Mouse (Mus musculus): ENCODE measurements around the gene Cfap54. TPM values are rescaled to one million over a fixed set of nuclear protein-coding genes. Genes with fewer than 3 reads are reported as not detected.

Cfap54 gene
- polyA plus RNA-seq, 1 experiment from 2014 or later: 0.10 TPM

DNA sequence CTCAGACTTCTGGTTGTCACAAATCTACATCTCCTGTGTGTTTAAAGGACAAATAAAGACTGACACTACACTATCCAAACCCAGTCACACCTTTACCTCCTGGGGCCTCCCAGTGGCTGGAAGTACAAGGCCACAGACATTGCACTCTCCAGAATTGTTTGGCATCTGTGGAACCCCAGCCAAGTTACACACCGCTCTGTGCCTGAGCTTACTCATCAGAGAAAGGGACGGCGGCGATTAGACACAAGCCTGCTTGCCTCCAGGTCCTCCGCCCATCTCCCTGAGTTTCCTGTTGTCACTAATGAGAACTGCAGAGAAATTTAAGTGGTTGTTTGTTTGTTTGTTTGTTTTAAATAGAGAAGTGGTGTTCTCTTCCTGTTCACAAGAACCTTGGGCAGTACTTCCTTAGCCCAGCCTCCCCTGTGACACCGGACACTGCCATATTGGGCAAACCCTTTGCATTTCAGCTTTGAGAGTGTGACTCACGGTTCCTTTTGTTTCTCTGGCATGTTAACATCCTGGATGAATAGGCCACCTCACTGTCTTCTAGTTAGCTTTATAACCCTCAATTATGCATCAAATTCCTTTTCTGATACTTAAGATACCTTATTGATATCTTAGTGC is 13.7 kb upstream of the Cfap54 start:
- no peaks in the 10 kb centered on the region for H3K9me3 ChIP-seq
- peaks cover 4% of the 10 kb centered on the region; the same call in 1 of the 2 replicates for H3K4me1 ChIP-seq
- WGBS: 73% methylated on average over 7 of the region's 7 CpGs
- H3K9ac ChIP-seq: no peak overlapping the region
- ATAC-seq (ENCODE audit: insufficient number of reproducible peaks, low FRiP score, low TSS enrichment, low read depth): no peak
- no peak overlapping the region for H3K4me3 ChIP-seq
- no peaks in the 10 kb centered on the region for H3K36me3 ChIP-seq
- H3K4me2 ChIP-seq: no peak overlapping the region
- H3K27me3 ChIP-seq: no peaks in the 10 kb centered on the region
- H3K27ac ChIP-seq: no peak overlapping the region

DNA sequence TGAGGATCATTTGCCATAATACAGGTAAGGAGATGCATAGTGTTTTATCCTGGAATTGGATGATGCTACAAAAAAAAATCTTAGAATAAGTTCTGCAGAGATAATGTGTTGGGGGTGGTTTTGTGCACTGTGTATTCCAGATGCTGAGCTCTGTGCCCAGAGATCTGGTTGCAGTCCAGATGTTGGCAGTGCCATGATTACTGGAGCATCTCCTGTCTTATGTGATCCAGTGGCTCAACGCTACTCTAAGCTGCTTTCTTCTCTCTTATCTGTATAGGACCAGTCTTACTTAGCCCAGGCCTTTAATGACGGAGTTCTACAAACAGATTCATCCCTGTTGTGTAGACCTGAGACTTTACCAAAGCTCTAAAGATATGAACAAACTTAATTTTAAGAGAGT is 10.5 kb upstream of the Cfap54 start:
- Histone ChIP-seq H3K4me1 (peaks cover 4% of the 10 kb centered on the region; the same call in 1 of the 2 replicates), H3K9me3 (no peaks in the 10 kb centered on the region), H3K27ac (no peak overlapping the region), H3K9ac (no peak overlapping the region), H3K27me3 (no peaks in the 10 kb centered on the region), H3K36me3 (no peaks in the 10 kb centered on the region), H3K4me3 (no peak overlapping the region), H3K4me2 (no peak overlapping the region)
- 93% methylated on average over 2 of the region's 2 CpGs for WGBS
- no peak for ATAC-seq (ENCODE audit: insufficient number of reproducible peaks, low FRiP score, low TSS enrichment, low read depth)

DNA sequence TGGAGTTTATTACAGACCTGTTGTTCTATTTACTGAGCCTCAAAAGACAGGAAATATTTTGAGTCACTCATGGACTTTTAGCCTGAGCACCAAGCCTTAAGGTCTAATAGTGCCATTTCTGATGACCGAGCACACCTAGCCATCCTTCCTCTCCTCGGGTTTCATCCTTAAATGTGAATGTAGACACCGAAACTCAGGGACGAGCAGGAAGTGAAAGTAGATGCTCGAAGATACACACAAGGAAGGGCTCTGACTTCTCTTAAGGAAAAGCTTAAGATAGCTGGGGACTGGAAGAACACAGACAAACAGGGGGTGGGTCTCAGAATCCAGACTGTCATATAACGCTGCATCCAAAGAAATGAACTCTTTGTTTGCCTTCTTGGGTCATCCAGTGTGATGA is 8.8 kb upstream of the Cfap54 start:
- no peaks in the 10 kb centered on the region; the same call in 1 of the 2 replicates for H3K4me1 ChIP-seq
- 79% methylated on average over 6 of the region's 6 CpGs for WGBS
- H3K9me3 ChIP-seq: no peaks in the 10 kb centered on the region
- no peak overlapping the region for H3K9ac ChIP-seq
- H3K27me3 ChIP-seq: no peaks in the 10 kb centered on the region
- H3K4me2 ChIP-seq: no peak overlapping the region
- no peaks in the 10 kb centered on the region for H3K36me3 ChIP-seq
- no peak for ATAC-seq (ENCODE audit: insufficient number of reproducible peaks, low FRiP score, low TSS enrichment, low read depth)
- no peak overlapping the region for H3K27ac ChIP-seq
- no peak overlapping the region for H3K4me3 ChIP-seq

- H3K9me3 ChIP-seq: no peaks in the 10 kb centered on the region
- WGBS: 54% methylated on average over 11 of the region's 11 CpGs
- no peak for ATAC-seq (ENCODE audit: insufficient number of reproducible peaks, low FRiP score, low TSS enrichment, low read depth)
These were observed 7.1 kb upstream of the Cfap54 start for GRCm38 (mm10) chr10:93088396-93089048.

DNA sequence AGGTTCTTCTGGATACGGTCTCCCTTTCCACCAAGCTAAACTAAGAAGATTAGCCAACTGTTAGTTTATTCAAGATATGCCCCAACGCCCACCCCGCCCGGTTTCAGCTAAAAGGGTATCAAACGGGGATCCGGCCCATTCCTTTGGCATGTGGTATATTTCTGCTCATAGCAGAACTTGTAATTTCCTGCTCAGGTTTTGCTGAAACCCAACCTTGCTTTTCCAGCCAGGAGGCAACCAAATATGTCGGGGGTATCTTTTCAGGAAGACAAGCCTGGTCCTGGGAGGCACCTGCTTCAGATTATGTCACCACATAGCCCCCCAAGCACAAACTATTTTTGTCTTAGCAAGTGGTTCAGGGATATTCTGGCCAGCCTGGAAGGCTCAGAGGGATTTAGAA is 6.1 kb upstream of the Cfap54 start:
- no peaks in the 10 kb centered on the region for H3K9me3 ChIP-seq
- 65% methylated on average over 7 of the region's 7 CpGs for WGBS
- no peaks in the 10 kb centered on the region for H3K4me1 ChIP-seq
- no peak overlapping the region for H3K4me3 ChIP-seq
- no peak overlapping the region for H3K4me2 ChIP-seq
- no peak overlapping the region for H3K9ac ChIP-seq
- H3K27me3 ChIP-seq: no peaks in the 10 kb centered on the region
- H3K36me3 ChIP-seq: no peaks in the 10 kb centered on the region
- no peak overlapping the region for H3K27ac ChIP-seq
- no peak for ATAC-seq (ENCODE audit: insufficient number of reproducible peaks, low FRiP score, low TSS enrichment, low read depth)

More at GRCm38 (mm10) chr10:93088396-93089048, 7.1 kb upstream of the Cfap54 start:
- Histone ChIP-seq H3K36me3 (no peaks in the 10 kb centered on the region), H3K4me3 (no peak overlapping the region), H3K27ac (no peak overlapping the region), H3K4me2 (no peak overlapping the region), H3K9ac (no peak overlapping the region), H3K27me3 (no peaks in the 10 kb centered on the region), H3K4me1 (no peaks in the 10 kb centered on the region)

GRCm38 (mm10) chr10:93083963-93084340 is 2.5 kb upstream of the Cfap54 start:
- ATAC-seq (ENCODE audit: insufficient number of reproducible peaks, low FRiP score, low TSS enrichment, low read depth): no peak
- no peak overlapping the region for H3K4me3 ChIP-seq
- H3K9ac ChIP-seq: no peak overlapping the region
- no peak overlapping the region for H3K27ac ChIP-seq
- H3K4me1 ChIP-seq: peaks cover 5% of the 10 kb centered on the region
- H3K4me2 ChIP-seq: no peak overlapping the region
- 48% methylated on average over 8 of the region's 8 CpGs for WGBS
- no peaks in the 10 kb centered on the region for H3K9me3 ChIP-seq
- H3K36me3 ChIP-seq: no peaks in the 10 kb centered on the region
- no peaks in the 10 kb centered on the region for H3K27me3 ChIP-seq

DNA sequence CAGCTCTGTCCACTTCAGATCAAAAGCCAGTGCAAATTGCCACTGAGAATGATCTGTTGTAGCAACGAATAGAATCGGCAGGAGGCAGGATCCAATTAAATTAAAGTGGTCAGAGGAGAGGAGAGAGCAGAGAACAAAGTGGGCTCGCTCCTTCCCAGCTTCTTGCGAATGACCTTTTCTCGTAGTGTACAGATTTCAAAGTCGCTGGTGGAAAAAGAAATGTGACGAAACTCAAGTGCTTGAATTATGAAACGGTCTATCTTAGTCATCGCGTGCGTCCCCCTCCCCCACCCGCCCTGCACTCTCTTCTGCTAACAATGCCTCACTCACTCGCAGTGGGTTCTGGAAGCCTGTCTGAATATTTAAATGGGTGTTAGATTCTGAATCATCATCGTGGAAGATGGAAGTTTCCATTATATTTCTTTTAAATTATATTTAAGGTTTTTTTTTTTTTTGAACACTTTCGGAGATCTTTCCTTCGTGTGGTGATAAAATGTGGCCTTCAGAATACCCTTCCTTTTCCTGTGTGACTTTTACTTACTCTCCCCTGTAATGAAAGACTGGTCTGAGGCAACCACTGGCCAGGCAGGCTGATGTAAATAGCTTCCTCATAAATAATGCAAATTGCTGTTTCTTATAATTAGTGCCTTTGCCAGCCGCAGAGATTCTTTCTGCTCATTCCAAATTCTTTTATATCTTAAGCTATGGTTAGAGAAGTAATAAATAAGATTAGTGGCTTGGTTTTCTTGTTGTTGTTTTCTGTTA is 2.0 kb upstream of the Cfap54 start:
- Histone ChIP-seq H3K36me3 (no peaks in the 10 kb centered on the region), H3K4me2 (0 out of 2 replicates have a peak overlapping the region, but pooled peaks have one; percentile 22), H3K27ac (no peak overlapping the region), H3K27me3 (no peaks in the 10 kb centered on the region), H3K4me3 (no peak overlapping the region), H3K9me3 (no peaks in the 10 kb centered on the region), H3K4me1 (peaks cover 5% of the 10 kb centered on the region), H3K9ac (no peak overlapping the region)
- ATAC-seq (ENCODE audit: insufficient number of reproducible peaks, low FRiP score, low TSS enrichment, low read depth): no peak
- 11% methylated on average over 17 of the region's 17 CpGs for WGBS

GRCm38 (mm10) chr10:93079486-93079885 is 1.9 kb downstream of the Cfap54 start:
- Histone ChIP-seq H3K4me1 (peaks cover 10% of the 10 kb centered on the region), H3K9ac (no peak overlapping the region), H3K36me3 (no peaks in the 10 kb centered on the region), H3K27me3 (no peaks in the 10 kb centered on the region), H3K9me3 (no peaks in the 10 kb centered on the region), H3K4me2 (no peak overlapping the region), H3K4me3 (no peak overlapping the region), H3K27ac (no peak overlapping the region)
- 85% methylated on average over 3 of the region's 3 CpGs for WGBS
- ATAC-seq (ENCODE audit: insufficient number of reproducible peaks, low FRiP score, low TSS enrichment, low read depth): no peak

- no peak for ATAC-seq (ENCODE audit: insufficient number of reproducible peaks, low FRiP score, low TSS enrichment, low read depth)
- Histone ChIP-seq H3K9me3 (no peaks in the 10 kb centered on the region), H3K27ac (no peak overlapping the region), H3K27me3 (no peaks in the 10 kb centered on the region), H3K36me3 (no peaks in the 10 kb centered on the region), H3K4me2 (no peak overlapping the region), H3K9ac (no peak overlapping the region), H3K4me1 (peaks cover 10% of the 10 kb centered on the region), H3K4me3 (no peak overlapping the region)
- 80% methylated on average over 11 of the region's 11 CpGs for WGBS
These were observed 3.4 kb downstream of the Cfap54 start for GRCm38 (mm10) chr10:93077935-93078479.

- no peaks in the 10 kb centered on the region for H3K27me3 ChIP-seq
- H3K9ac ChIP-seq: no peak overlapping the region
- no peak overlapping the region for H3K27ac ChIP-seq
- peaks cover 10% of the 10 kb centered on the region for H3K4me1 ChIP-seq
- H3K4me2 ChIP-seq: no peak overlapping the region
- WGBS: 65% methylated on average over 9 of the region's 9 CpGs
- ATAC-seq (ENCODE audit: insufficient number of reproducible peaks, low FRiP score, low TSS enrichment, low read depth): no peak
- no peak overlapping the region for H3K4me3 ChIP-seq
- no peaks in the 10 kb centered on the region for H3K9me3 ChIP-seq
- H3K36me3 ChIP-seq: no peaks in the 10 kb centered on the region
These were observed 5.0 kb downstream of the Cfap54 start for GRCm38 (mm10) chr10:93076376-93076775.

DNA sequence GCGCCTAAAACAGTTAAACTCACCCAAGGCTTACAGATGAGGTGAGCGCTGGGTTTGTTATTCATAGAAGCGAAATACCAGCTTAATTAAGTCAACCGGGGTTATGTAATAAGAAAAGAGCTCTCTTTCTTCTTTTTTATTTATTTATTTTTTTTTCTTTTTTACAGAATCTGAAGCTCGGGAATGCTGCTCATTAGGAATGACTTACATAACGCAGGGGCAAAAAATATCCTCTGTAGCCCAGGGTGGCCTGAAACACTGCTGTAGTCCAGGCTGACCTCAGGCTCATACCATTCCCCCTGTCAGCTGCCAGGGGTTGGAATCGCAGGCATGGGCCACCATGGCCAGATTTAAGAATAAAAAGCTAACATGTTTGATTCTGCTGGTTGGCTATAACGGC is 5.6 kb downstream of the Cfap54 start:
- 59% methylated on average over 8 of the region's 8 CpGs for WGBS
- Histone ChIP-seq H3K27ac (no peak overlapping the region), H3K4me1 (peaks cover 5% of the 10 kb centered on the region), H3K27me3 (no peaks in the 10 kb centered on the region), H3K4me3 (no peak overlapping the region), H3K4me2 (no peak overlapping the region), H3K36me3 (no peaks in the 10 kb centered on the region), H3K9me3 (no peaks in the 10 kb centered on the region), H3K9ac (no peak overlapping the region)
- ATAC-seq (ENCODE audit: insufficient number of reproducible peaks, low FRiP score, low TSS enrichment, low read depth): no peak

- no peak overlapping the region for H3K9ac ChIP-seq
- H3K27ac ChIP-seq: no peak overlapping the region
- no peaks in the 10 kb centered on the region for H3K36me3 ChIP-seq
- no peak overlapping the region for H3K4me3 ChIP-seq
- H3K4me2 ChIP-seq: no peak overlapping the region
- 86% methylated on average over 2 of the region's 2 CpGs for WGBS
- no peaks in the 10 kb centered on the region for H3K9me3 ChIP-seq
- H3K27me3 ChIP-seq: no peaks in the 10 kb centered on the region
- H3K4me1 ChIP-seq: peaks cover 7% of the 10 kb centered on the region; the same call in 1 of the 2 replicates
- ATAC-seq (ENCODE audit: insufficient number of reproducible peaks, low FRiP score, low TSS enrichment, low read depth): no peak
These were observed 8.6 kb downstream of the Cfap54 start for GRCm38 (mm10) chr10:93072769-93073168.

All from limb, embryonic 15.5 days (tissue).